Mouse (Mus musculus) cerebellum, adult (tissue): ENCODE results near the gene Actb.

ENCODE experiments used
- ATAC-seq: cut with Nextera tagmentation; 2 replicates; pipeline ENCODE4 v1.9.2; 2017; ENCODE audit warnings: mild to moderate bottlenecking, moderate library complexity, mixed read lengths; ENCODE audit not compliant: insufficient number of reproducible peaks, low FRiP score, low TSS enrichment

Actb gene

DNA sequence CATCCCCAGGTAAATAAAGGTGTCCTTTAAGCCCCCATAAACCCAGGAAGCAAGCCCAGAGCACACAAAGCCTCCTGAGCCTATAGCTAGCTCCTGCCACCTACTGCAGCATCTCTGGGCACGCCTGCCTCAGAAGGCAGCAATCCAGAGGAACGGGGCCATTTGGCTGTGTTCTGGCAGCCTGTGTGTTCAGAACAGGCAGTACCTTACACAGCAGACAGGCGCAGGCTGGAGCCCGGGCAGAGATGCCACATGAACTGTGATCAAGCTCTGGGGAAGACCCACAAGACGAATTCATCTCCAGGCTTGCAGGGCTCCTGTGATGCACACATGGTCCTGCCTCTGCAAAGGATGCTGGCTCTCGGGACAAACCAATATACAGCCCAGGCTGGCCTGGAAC, 26.3 kb downstream of the Actb start:
- peak; percentile 38; the same call in 1 of the 2 replicates for ATAC-seq

DNA sequence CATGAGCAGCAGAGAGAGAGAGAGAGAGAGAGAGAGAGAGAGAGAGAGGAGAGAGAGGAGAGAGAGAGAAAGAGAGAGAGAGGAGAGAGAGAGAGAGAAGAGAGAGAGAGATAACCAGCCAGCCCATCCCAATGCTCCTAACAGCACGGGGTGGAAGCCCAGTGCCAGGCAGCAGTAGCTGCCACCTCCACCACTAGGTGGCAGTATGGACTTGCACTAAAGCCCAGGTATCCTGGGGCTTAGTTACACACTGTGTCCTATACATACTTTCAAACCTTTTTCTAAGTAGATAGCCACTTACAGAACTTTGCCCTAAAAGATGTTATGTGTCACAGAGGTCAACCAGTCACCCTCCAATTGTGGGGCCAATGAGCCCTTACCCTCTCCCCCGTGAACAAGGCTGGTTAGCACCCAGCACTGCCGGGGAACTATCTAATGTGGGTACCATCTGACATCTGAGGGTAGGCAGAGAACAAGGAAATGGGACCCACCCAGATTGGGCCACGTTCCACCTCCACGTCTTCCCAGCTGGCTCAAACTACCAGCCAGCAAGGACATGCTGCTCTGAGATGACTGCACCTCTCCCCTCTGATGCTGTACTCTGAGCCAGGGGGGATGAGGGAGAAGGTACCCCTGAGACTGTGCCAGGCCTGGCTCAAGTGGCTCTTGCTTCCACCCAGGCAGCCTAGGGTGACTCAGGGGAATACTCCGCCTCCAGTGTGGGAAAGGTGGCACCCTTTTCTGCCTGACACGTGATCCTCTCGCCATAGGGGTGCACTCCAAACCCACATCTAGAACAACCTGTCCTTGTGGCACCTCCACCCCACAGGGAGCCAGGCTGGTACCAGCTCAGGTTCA, 27.0 kb downstream of the Actb start:
- peak; percentile 69 for ATAC-seq

DNA sequence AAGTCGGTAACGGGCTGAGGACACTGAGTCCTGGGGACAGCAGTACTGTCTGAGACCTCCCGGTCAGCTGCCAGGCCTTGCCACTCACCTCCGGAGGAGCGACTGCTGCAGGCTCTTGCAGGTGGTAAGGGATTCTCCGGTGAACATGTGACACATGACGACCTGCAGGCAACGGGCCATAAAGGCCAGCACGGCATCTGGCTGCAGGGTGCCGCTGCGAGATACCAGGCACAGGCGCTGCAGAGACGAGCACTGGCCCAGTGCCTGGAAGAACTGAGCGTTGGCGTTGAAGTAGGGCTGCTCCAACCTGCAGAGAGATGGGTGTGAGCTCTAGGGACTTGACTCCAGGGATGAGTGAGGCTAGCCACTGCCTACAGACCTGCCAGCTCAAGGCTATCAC, 28.0 kb downstream of the Actb start:
- ATAC-seq, result no peak

DNA sequence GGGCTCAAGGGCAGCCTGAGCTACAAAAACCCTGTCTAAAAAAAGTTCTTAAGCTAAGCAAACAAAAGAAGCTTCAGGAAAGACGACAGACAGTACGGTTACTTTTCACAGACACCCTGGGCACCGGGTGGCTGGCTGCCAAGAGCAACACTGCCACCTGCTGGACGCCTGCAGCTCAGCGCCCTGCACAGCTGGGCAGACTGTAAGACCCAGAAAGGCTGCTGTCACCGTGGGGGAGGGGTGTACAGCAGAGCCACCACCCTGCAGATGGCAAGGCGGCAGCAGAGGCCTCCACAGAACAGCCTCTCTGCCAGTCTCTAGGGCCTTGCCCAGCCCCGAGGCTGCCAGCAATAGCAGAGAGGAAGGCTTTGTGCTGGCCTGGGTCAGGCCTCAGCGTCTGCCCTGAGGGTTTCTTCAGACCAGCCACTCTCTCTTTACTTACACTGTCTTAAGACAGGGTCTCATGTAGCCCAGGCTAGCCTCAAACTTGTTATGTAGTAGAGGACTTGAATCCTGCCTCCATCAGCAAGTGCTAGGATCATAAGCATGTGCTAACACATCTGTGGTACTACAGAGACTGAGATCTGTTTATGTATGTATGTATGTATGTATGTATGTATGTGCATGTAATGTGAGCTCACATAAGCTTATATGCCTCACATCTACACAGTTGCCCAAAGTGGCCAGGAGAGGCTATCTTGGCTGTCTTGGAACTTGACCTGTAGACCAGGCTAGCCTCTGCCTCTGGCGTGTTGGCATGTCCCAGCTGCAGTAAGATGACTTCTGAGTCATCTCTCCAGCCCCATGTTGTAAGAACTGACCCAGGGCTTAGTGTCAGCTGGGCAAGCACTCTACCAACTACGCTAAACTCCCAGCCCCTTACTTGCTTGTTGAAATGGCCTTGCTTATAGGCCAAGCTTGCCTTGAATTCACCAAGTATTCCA, 28.9 kb downstream of the Actb start:
- ATAC-seq, result peak; percentile 26; the same call in 1 of the 2 replicates

DNA sequence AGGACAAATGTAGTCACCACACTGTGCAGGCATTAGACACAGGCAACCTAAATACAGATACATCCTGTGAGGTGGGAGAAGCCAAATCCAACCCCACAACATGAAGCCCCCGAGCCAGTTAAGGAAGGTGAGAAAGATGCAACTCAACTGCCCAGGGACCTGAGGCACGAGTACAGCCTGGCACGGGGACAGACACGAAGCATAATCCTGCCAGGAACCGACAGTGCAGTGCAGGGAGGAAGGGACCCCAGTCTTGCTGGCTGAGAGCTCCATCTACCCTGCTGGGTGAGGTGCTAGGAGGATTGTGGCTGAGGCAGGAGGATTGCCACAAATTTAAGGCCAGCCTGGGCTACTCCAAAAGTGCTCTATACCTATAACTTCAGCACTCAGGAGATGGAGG, 29.7 kb downstream of the Actb start:
- no peak for ATAC-seq

DNA sequence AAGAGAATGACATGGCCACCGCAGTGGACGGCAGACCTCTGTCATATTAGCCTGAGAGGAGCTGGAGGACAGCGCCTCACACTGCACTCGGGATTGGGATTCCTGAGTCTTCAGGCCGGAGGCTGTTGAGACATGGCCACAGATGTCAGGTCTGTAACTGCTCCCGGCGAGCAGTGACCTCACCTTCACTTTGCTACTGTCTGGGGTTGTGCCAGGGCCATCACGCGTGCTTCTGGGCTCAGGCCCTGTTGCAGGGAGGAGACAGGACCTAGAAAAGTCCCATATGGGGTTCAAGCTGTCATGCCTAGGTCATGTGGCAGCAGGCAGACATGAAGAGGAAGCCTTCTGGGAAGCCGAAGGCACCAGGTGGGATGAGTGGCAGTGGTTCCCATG, 31.0 kb downstream of the Actb start:
- ATAC-seq, result no peak

DNA sequence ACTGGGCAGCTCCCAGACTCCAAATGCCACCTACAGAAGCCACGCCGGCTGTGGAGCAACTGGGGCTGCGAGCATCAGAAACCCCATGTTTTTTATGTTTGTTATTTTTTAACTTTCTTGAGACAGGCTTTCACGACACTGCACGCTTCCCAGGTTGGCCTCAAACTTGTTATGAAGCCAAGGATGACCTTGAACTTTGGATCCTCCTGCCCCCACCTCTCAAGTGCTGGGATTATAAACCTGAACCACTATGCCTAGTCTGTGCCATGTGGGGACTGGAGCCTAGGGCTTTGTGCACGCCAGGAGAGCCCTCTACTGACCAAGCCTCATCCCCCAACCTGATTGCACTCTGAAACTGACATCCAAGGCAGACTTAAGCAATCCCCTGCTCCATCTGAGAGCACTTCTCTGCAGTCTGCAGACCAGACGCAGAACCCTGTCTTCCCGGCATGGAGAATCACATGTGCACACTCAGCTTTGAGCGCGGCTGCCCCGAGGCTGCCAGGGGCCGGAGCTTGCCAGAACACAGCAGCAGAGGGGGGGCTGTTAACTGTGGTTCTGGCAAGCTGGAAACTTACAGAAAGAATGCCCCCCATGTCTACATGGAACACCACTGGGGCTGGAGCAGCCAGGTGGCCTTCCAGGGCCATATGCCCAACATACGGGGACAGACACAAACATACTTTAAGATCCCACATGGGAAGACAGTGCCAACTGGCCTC, 31.6 kb downstream of the Actb start:
- no peak for ATAC-seq

DNA sequence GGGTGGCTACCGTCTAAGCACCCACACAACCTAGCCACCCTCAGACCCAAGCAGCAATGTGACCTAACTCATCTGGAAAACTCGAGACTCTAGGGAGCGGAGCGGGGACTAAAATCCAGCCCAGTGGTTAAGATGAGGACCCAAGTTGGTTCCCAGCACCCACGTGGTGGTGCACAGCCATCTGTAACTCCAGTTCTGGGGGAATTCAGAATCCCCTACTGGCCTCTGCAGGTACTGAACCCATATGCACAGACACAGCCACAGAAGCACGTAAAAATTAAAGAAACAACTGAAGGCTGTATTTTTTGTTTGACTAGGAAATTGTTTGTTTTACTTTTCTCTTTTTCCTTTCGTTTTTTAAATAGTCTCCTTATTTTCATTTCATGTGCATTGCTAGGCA, 32.8 kb downstream of the Actb start:
- no peak for ATAC-seq

DNA sequence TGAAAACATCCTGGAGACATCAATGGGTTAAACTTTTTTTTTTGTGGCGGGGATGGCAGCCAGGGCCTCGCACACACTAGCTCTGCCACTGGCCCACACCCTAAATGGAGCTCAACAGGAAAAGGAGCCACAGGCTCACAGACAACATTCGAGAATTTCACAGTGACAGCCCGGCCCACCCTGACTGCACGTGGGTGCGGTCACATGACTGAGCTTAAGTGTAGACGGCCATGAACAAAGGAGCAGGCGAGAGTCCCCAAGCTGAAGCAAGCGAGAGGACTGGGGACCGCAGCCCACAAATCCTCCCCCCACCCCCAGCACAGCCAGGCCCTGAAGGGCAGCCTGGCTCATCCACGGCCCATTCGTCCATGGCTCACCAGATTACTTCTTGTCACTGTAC, 34.8 kb downstream of the Actb start:
- no peak for ATAC-seq

DNA sequence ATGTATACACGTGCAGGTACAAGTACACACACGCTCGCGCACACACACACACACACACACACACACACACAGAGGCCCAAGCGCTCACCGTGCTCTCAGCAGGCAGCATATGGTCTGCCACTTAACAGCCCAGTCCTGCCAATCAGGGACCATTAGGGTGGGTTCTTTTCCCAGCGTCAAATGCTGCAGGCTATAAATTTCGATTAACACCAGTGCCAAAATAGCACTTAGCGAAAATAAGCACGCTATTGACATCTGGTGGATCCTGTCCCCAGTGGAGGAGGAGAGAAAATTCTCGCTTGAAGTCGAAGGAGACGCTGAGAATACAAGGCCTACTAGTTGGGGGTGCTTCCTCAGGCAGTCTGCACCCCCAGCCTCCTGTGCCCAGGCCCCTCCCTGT, 37.1 kb downstream of the Actb start:
- no peak for ATAC-seq

DNA sequence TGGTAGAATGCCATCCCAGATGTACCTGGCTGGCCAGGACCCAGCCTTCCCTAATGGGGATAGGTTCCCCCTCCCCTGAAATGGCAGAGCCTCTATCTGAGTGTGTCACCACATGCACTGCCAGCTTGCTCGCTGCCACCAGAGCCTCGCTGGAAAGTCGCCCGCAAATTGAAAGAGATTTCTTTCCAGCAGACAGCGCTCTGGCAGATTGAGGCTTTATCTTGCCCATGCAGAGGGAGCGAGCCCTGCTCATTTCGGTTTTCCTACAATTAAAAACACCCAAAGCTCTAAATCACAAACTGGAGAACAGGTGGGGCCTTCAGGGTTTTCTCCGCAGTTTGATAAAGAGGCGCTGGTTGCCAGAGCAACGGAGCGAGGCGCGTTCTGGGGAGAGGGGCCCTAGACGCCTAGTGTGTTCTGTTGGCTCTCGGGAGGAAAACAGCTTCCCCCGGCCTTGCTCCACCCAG, 48.8 kb downstream of the Actb start:
- peak; percentile 36; the same call in 1 of the 2 replicates for ATAC-seq

DNA sequence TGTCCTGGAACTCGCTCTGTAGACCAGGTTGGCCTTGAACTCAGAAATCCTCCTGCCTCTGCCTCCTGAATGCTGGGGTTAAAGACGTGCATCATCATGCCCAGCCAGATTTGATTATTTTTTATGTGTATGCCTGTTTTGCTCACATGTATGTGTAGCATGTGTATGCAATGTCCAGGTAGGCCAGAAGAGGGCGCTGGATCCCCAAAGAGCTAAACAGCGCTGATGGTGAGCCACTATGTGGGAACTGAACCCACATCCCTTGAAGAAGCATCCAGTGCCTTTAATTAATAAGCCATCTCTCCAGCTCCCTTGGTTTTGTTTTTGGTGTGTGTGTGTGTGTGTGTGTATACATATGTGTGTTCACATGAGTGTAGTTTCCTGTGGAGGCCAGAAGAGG, 50.1 kb downstream of the Actb start:
- ATAC-seq, result no peak

DNA sequence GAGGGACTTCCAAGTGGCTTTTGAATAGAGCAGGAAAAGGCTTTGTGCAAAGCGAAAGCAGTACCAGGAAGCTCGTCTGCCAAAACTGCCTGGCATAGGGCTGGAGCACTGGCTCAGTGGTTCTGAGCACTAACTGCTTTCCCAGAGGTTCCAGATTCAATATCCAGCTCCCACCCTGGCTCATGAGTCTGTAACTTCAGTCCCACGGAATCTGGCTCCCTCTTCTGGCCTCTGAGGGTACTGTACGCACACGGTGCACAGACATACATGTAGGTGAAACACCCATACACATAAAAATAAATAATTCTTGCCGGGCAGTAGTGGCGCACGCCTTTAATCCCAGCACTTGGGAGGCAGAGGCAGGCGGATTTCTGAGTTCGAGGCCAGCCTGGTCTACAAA, 51.7 kb downstream of the Actb start:
- no peak for ATAC-seq

DNA sequence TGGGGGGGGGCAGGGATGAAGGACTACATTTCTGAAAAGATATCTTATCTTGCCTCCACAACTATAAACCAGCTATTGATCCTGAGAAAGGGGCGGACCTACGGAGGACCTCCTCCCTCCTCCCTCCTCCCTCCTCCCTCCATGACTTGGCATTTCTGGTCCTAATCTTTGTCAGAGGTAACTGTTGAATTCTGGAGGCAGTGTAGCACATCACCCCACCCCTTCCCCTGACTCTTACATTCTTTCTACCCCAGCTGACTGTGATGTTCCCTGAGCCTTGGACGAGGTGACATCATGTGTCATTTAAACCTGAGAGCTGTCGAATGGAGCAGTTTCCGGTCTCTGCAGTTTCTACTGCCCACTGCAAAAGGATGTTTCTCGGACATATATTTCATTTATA, 53.0 kb downstream of the Actb start:
- ATAC-seq, result no peak
